Mouse (Mus musculus) limb, embryonic 14.5 days (tissue): Measurements from ENCODE around the gene Rpl31. TPM values are rescaled to one million over a fixed set of nuclear protein-coding genes. Genes with fewer than 3 reads are reported as not detected.

Experiments
- ATAC-seq: fragments of 200-750 bp; cut with Nextera tagmentation; 2 replicates; pipeline ENCODE4 v1.8.0; 2017; ENCODE audit warnings: low read depth, moderate number of reproducible peaks, moderate TSS enrichment; ENCODE audit not compliant: low FRiP score
- DNase-seq: peaks from one replicate; pipeline ENCODE4 v3.0.0-alpha.2; 2015; ENCODE audit warnings: low spot score
- H3K27ac ChIP-seq: fragments of 300-500 bp; sonication (generic); replicated peaks from 2 replicates; pipeline ENCODE4 v1.5.1; 2014; ENCODE audit warnings: low read depth, mild to moderate bottlenecking, low read length, moderate library complexity, mixed read lengths
- H3K27me3 ChIP-seq: fragments of 300-500 bp; sonication (generic); 2 replicates; pipeline ENCODE4 v1.6.1; 2014; ENCODE audit warnings: low read length, mixed read lengths; ENCODE audit not compliant: control insufficient read depth, insufficient read depth
- H3K36me3 ChIP-seq: fragments of 300-500 bp; sonication (generic); 2 replicates; pipeline ENCODE4 v1.6.1; 2014; ENCODE audit warnings: mild to moderate bottlenecking, low read length, moderate library complexity, mixed read lengths; ENCODE audit not compliant: control insufficient read depth, insufficient read depth
- H3K4me1 ChIP-seq: fragments of 300-500 bp; sonication (generic); 2 replicates; pipeline ENCODE4 v1.6.1; 2014; ENCODE audit warnings: antibody characterized with exemption, low read length, mixed read lengths; ENCODE audit not compliant: control insufficient read depth, insufficient read depth
- H3K4me2 ChIP-seq: fragments of 300-500 bp; sonication (generic); replicated peaks from 2 replicates; pipeline ENCODE4 v1.6.1; 2014; ENCODE audit warnings: low read depth, mild to moderate bottlenecking, low read length, moderate library complexity; ENCODE audit not compliant: severe bottlenecking
- H3K4me3 ChIP-seq: fragments of 300-500 bp; sonication (generic); replicated peaks from 2 replicates; pipeline ENCODE4 v1.5.1; 2014; ENCODE audit warnings: low read length
- H3K9ac ChIP-seq: fragments of 300-500 bp; sonication (generic); 2 replicates; pipeline ENCODE4 v1.6.1; 2014; ENCODE audit warnings: mild to moderate bottlenecking, low read depth, low read length, moderate library complexity; ENCODE audit not compliant: severe bottlenecking
- H3K9me3 ChIP-seq: fragments of 300-500 bp; sonication (generic); 2 replicates; pipeline ENCODE4 v1.6.1; 2016; ENCODE audit warnings: low read length; ENCODE audit not compliant: control insufficient read depth
- POLR2A ChIP-seq: fragments of 200-500 bp; IDR thresholded peaks from 2 replicates; pipeline ENCODE4 v1.8.0; 2012; ENCODE audit warnings: inconsistent platforms, mild to moderate bottlenecking, moderate library complexity, borderline replicate concordance; ENCODE audit not compliant: insufficient read depth, insufficient read length; ENCODE audit errors: extremely low read depth
- WGBS: fragments of 180-500 bp; shearing (Covaris S2); extraction: QIAGEN DNeasy Blood & Tissue Kit; methylation state at CpG from one replicate; pipeline ENCODE4 v1.1.7; 2014; 5-methylcytosine and 5-hydroxymethylcytosine counted together
- polyA plus RNA-seq, 2 experiments: library from polyadenylated mRNA; depleted of rRNA in 1 of 2; stranded (reverse) in 1 of 2; unstranded in 1 of 2; fragments of >200 nt; fragmentation: Nextera tagmentation in 1 of 2; extraction: Ambion mirVana in 1 of 2; gene quantifications; 2 replicates each; pipeline versions ENCODE4 v1.2.1 to v1.2.3; 2012 to 2014

Gene Rpl31
- polyA plus RNA-seq, 2 experiments = 802 to 2,613 TPM

DNA sequence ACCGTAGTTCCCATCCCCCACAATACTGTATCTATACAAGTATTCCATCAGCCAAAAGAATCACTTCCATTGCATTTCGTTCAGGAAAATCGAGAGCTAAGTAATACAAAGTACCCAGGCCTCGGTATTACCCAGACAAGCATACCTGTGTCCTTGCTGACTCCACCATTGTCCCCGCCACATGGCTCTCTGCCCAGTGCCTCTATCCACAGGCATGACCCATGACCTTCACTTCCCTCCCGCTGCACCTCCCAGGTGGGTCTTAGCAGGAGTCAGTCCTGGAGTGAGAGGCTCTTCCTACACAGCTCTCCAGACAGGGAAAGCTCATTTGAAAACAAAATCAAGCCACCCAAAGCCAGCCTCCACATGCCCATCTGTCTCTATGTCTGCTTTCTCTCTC is 40.5 kb downstream of the Rpl31 start:
- Histone ChIP-seq H3K4me3 (no peak overlapping the region), H3K4me2 (no peak overlapping the region), H3K9ac (no peak overlapping the region), H3K9me3 (no peaks in the 10 kb centered on the region), H3K27ac (no peak overlapping the region), H3K36me3 (no peaks in the 10 kb centered on the region), H3K4me1 (no peaks in the 10 kb centered on the region), H3K27me3 (no peaks in the 10 kb centered on the region)
- no peak for ATAC-seq
- no peak for DNase-seq
- WGBS = 85% methylated on average over 6 of the region's 6 CpGs
- TF ChIP-seq POLR2A = no peak

- Histone ChIP-seq H3K27ac (no peak overlapping the region), H3K9me3 (no peaks in the 10 kb centered on the region), H3K4me1 (no peaks in the 10 kb centered on the region)
Measured at GRCm38 (mm10) chr1:39408668-39409067, 41.0 kb downstream of the Rpl31 start.

DNA sequence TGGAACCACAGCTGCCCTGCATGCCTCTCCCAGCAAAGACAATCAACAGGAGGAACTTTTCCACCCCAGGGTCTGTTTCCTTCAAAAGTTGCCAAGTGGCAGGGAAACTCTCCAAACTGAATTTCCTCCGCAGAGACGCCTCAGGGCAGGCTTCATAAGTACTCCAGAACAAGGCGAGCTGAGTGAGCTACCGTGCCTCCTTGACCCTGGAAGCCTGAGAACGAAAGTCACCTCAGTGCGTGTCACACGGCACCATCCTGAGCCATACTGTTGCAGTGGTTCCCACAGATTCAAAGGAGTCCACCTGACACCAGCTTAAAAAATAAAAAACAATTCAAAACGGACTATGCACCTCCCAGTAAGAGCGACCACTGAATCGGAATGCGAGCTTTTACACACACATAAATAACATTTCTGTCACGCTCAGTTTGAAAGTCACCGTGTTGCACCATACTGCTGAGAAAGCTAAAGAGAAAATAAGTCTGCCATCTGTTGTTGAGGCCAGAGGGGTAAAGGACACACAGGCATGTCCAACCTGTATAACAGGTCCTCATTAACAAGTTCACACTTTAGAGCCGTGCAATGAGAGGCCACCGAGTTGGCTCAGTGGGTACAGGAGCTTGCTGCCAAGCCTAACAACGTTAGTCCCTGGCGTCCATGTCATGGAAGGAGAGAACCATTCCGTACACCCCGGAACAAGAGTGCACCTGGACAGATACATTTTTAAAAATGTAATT is 42.6 kb downstream of the Rpl31 start:
- no peaks in the 10 kb centered on the region for H3K27me3 ChIP-seq
- H3K4me3 ChIP-seq = no peak overlapping the region
- H3K9ac ChIP-seq = no peak overlapping the region
- no peak for TF ChIP-seq POLR2A
- H3K4me1 ChIP-seq = no peaks in the 10 kb centered on the region
- no peak for ATAC-seq
- H3K36me3 ChIP-seq = no peaks in the 10 kb centered on the region
- H3K27ac ChIP-seq = no peak overlapping the region
- 69% methylated on average over 19 of the region's 19 CpGs for WGBS
- no peak overlapping the region for H3K4me2 ChIP-seq
- H3K9me3 ChIP-seq = no peaks in the 10 kb centered on the region
- peak; percentile 12 for DNase-seq

More at GRCm38 (mm10) chr1:39408668-39409067, 41.0 kb downstream of the Rpl31 start:
- no peak overlapping the region for H3K4me2 ChIP-seq
- DNase-seq (no peak), ATAC-seq (no peak)
- H3K9ac ChIP-seq = no peak overlapping the region
- WGBS = 80% methylated on average over 7 of the region's 7 CpGs
- H3K4me3 ChIP-seq = no peak overlapping the region
- no peaks in the 10 kb centered on the region for H3K27me3 ChIP-seq
- no peaks in the 10 kb centered on the region for H3K36me3 ChIP-seq
- TF ChIP-seq POLR2A = no peak

DNA sequence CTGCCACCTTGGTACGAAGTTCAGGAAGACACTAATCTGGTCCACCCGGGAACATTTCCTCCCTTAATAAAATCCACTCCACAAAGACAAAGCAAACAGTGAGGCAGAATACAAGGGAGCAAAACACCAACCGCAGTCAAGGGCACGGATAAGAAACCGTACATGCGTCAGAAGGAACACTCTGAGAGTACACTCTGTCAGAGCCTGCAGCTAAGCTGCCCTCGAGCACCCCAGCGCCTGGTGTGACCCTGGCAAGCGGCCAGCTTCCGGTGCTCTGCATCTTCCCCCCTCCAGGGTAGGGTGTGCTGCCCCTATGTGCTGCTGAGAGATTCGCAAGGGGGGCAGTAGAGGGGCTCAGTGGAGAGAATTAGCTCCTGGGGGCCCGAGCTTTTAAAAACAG is 50.2 kb downstream of the Rpl31 start:
- no peaks in the 10 kb centered on the region for H3K36me3 ChIP-seq
- H3K4me1 ChIP-seq = 0 out of 2 replicates have a peak, but pooled peaks cover 8% of the 10 kb centered on the region
- DNase-seq (peak; percentile 13), ATAC-seq (no peak)
- H3K27ac ChIP-seq = 0 out of 2 replicates have a peak overlapping the region, but pooled peaks have one; percentile 30
- H3K9me3 ChIP-seq = no peaks in the 10 kb centered on the region
- no peak overlapping the region for H3K4me3 ChIP-seq
- no peak overlapping the region for H3K4me2 ChIP-seq
- H3K27me3 ChIP-seq = no peaks in the 10 kb centered on the region
- no peak for TF ChIP-seq POLR2A
- H3K9ac ChIP-seq = no peak overlapping the region
- WGBS = 12% methylated on average over 12 of the region's 12 CpGs

GRCm38 (mm10) chr1:39418852-39419251 is 51.2 kb downstream of the Rpl31 start:
- Histone ChIP-seq H3K27me3 (no peaks in the 10 kb centered on the region), H3K4me2 (no peak overlapping the region), H3K36me3 (no peaks in the 10 kb centered on the region), H3K9me3 (no peaks in the 10 kb centered on the region), H3K4me1 (0 out of 2 replicates have a peak, but pooled peaks cover 8% of the 10 kb centered on the region), H3K9ac (no peak overlapping the region), H3K4me3 (no peak overlapping the region), H3K27ac (no peak overlapping the region)
- 81% methylated on average over 9 of the region's 9 CpGs for WGBS
- no peak for DNase-seq
- TF ChIP-seq POLR2A = no peak
- no peak for ATAC-seq

- no peaks in the 10 kb centered on the region for H3K27me3 ChIP-seq
- H3K4me1 ChIP-seq = 0 out of 2 replicates have a peak, but pooled peaks cover 8% of the 10 kb centered on the region
- ATAC-seq = no peak
- H3K9me3 ChIP-seq = no peaks in the 10 kb centered on the region
- no peak overlapping the region for H3K4me3 ChIP-seq
- no peak overlapping the region for H3K9ac ChIP-seq
- WGBS = 87% methylated on average over 6 of the region's 6 CpGs
- TF ChIP-seq POLR2A = no peak
- no peak overlapping the region for H3K27ac ChIP-seq
- DNase-seq = no peak
- no peak overlapping the region for H3K4me2 ChIP-seq
- H3K36me3 ChIP-seq = no peaks in the 10 kb centered on the region
Measured at GRCm38 (mm10) chr1:39420987-39421386, 53.3 kb downstream of the Rpl31 start.

Other genes starting within 250 kb of the Rpl31 start
- 3.2 and 4.4 TPM in 2 replicates for gene Npas2, start 174.1 kb upstream of the Rpl31 start, polyA plus RNA-seq (2012; rRNA removed)
- gene Npas2, start 174.1 kb upstream of the Rpl31 start, polyA plus RNA-seq (2014; fragmentation: Nextera tagmentation; extraction: Ambion mirVana) = 2.0 and 2.2 TPM in 2 replicates
- gene Tbc1d8, start 110.9 kb downstream of the Rpl31 start, polyA plus RNA-seq (2012; rRNA removed) = 14.3 TPM in 2 replicates
- 10.7 and 11.5 TPM in 2 replicates for gene Tbc1d8, start 110.9 kb downstream of the Rpl31 start, polyA plus RNA-seq (2014; fragmentation: Nextera tagmentation; extraction: Ambion mirVana)
- 23.8 and 27.6 TPM in 2 replicates for gene Cnot11, start 167.2 kb downstream of the Rpl31 start, polyA plus RNA-seq (2012; rRNA removed)
- 28.2 and 30.6 TPM in 2 replicates for gene Cnot11, start 167.2 kb downstream of the Rpl31 start, polyA plus RNA-seq (2014; fragmentation: Nextera tagmentation; extraction: Ambion mirVana)
- gene Rnf149, start 209.6 kb downstream of the Rpl31 start, polyA plus RNA-seq (2012; rRNA removed) = 27.6 and 29.3 TPM in 2 replicates
- gene Rnf149, start 209.6 kb downstream of the Rpl31 start, polyA plus RNA-seq (2014; fragmentation: Nextera tagmentation; extraction: Ambion mirVana) = 27.0 and 29.4 TPM in 2 replicates